In the genomic region with DNA sequence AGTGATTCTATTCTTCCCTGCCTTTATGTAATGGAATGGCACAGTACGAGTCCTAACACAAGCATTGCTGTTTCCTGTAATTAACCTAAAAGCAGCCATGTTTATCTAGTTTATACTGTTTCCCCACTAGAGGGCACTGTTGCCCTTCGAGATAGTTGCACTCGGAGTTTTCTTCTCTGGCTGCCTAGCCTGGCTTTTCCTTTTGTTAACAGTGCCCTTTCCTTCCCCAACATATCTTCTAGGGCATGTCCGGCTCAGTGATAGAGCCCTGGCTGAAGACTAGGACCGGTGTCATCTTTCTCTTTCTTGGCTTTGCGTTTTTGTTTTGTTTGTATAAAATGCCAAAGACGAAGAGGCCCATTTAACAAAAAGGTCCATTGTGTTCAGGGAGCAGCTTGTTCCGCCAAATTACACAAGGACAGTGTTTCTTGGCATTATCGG, we compare ENCODE assay signal across 9 mouse cellular contexts. TPM values are rescaled to one million over a fixed set of nuclear protein-coding genes. Genes with fewer than 3 reads are reported as not detected.
DNase-seq lines count a peak whose midpoint lies in the region; ATAC-seq lines count a peak whose summit lies in the region.
"Had no signal": no experiment of that assay in that cellular context is flagged by ENCODE, and none has a peak within 500 bp of the region (broad histone marks: within the 10 kb centered on the region; RNA-seq: fewer than 3 reads in every experiment).

No protein-coding gene starts in this region.

- peak; percentile 36; the same call in 1 of the 2 replicates for ATAC-seq in intestine, embryonic 16.5 days
- 0 out of 2 replicates have a peak, but pooled peaks have one; percentile 22 for ATAC-seq in liver, embryonic 11.5 days (replicated peaks; ENCODE audit: low FRiP score)
- peak; percentile 60 for ATAC-seq in neural tube, embryonic 11.5 days (ENCODE audit: insufficient read depth, low FRiP score, low TSS enrichment)

- H3K9ac ChIP-seq in intestine, embryonic 16.5 days (ENCODE audit: low read depth, low read length): no peak overlapping the region
- no peak overlapping the region for H3K9ac ChIP-seq in liver, embryonic 11.5 days (ENCODE audit: low read depth, low read length)
- H3K9ac ChIP-seq in neural tube, embryonic 11.5 days (ENCODE audit: low read length): no peak overlapping the region

- H3K4me1 ChIP-seq in intestine, embryonic 16.5 days (ENCODE audit: control insufficient read depth, insufficient read depth, low read length): no peaks in the 10 kb centered on the region
- no peaks in the 10 kb centered on the region; the same call in 1 of the 2 replicates for H3K4me1 ChIP-seq in liver, embryonic 11.5 days (replicated peaks; ENCODE audit: control insufficient read depth, insufficient read depth, low read length)
- H3K4me1 ChIP-seq in neural tube, embryonic 11.5 days (ENCODE audit: control insufficient read depth, insufficient read depth, low read length): no peaks in the 10 kb centered on the region; the same call in 1 of the 2 replicates

- no peaks in the 10 kb centered on the region for H3K36me3 ChIP-seq in intestine, embryonic 16.5 days (ENCODE audit: control insufficient read depth, insufficient read depth, low read length)
- H3K36me3 ChIP-seq in liver, embryonic 11.5 days (ENCODE audit: control insufficient read depth, insufficient read depth, low read length): no peaks in the 10 kb centered on the region
- H3K36me3 ChIP-seq in neural tube, embryonic 11.5 days (ENCODE audit: control insufficient read depth, insufficient read depth, low read length): no peaks in the 10 kb centered on the region

- H3K4me2 ChIP-seq in intestine, embryonic 16.5 days (ENCODE audit: low read depth, low read length): no peak overlapping the region
- H3K4me2 ChIP-seq in liver, embryonic 11.5 days: no peak overlapping the region
- H3K4me2 ChIP-seq in neural tube, embryonic 11.5 days (ENCODE audit: low read depth): no peak overlapping the region

- no peaks in the 10 kb centered on the region for H3K9me3 ChIP-seq in intestine, embryonic 16.5 days (ENCODE audit: control insufficient read depth, low read length)
- no peaks in the 10 kb centered on the region for H3K9me3 ChIP-seq in liver, embryonic 11.5 days (ENCODE audit: control insufficient read depth, low read length)
- H3K9me3 ChIP-seq in neural tube, embryonic 11.5 days (ENCODE audit: control insufficient read depth, low read length): no peaks in the 10 kb centered on the region

- intact Hi-C loops in gastrocnemius, postnatal 14 days (cut with DNase I; ENCODE audit: low total_unique reads): no loop called here

- WGBS in intestine, embryonic 16.5 days: 13% methylated on average over 9 of the region's 9 CpGs
- WGBS in liver, embryonic 11.5 days: 25% methylated on average over 9 of the region's 9 CpGs
- 7% methylated on average over 9 of the region's 9 CpGs for WGBS in neural tube, embryonic 11.5 days

- peak; percentile 78 for DNase-seq in 416B (ENCODE audit: low read depth)
- DNase-seq in Muller cell, postnatal 12 days (ENCODE audit: inconsistent ontology term): peak; percentile 82
- DNase-seq in cerebellum, postnatal 10 days: peak; percentile 87 to 92
- DNase-seq in gastrocnemius, postnatal 14 days: peak; percentile 58
- peak; percentile 64 for DNase-seq in liver, embryonic 11.5 days (ENCODE audit: low spot score)
- DNase-seq in neural tube, embryonic 11.5 days (ENCODE audit: low spot score): peak; percentile 70
- DNase-seq in thymus, postnatal 0 days (ENCODE audit: low spot score): peak; percentile 72

- H3K4me3 ChIP-seq in intestine, embryonic 16.5 days (ENCODE audit: low read length): no peak overlapping the region
- H3K4me3 ChIP-seq in liver, embryonic 11.5 days (ENCODE audit: low read depth, low read length): no peak overlapping the region
- no peak overlapping the region for H3K4me3 ChIP-seq in neural tube, embryonic 11.5 days (ENCODE audit: low read depth, low read length)

- H3K27me3 ChIP-seq in intestine, embryonic 16.5 days (replicated peaks; ENCODE audit: control insufficient read depth, insufficient read depth, low read length): no peaks in the 10 kb centered on the region
- H3K27me3 ChIP-seq in liver, embryonic 11.5 days (replicated peaks; ENCODE audit: control insufficient read depth, insufficient read depth, low read length): no peaks in the 10 kb centered on the region
- no peaks in the 10 kb centered on the region for H3K27me3 ChIP-seq in neural tube, embryonic 11.5 days (ENCODE audit: control insufficient read depth, insufficient read depth, low read length)

- H3K27ac ChIP-seq in intestine, embryonic 16.5 days (ENCODE audit: low read length): no peak overlapping the region
- no peak overlapping the region for H3K27ac ChIP-seq in liver, embryonic 11.5 days (ENCODE audit: low read depth, low read length)
- no peak overlapping the region for H3K27ac ChIP-seq in neural tube, embryonic 11.5 days (ENCODE audit: low read depth, low read length)

RNA-seq across cellular contexts. Expression of gene Wwox, which starts 13.3 kb away (rescaled TPM):
- total RNA-seq in gastrocnemius, postnatal 14 days (2021): 1 to 10 TPM; 7.2 to 7.8 TPM
- polyA plus RNA-seq in intestine, embryonic 16.5 days (2015; fragmentation: Nextera tagmentation; extraction: Ambion mirVana): 10.9 and 12.8 TPM in 2 replicates
- polyA plus RNA-seq in liver, embryonic 11.5 days (2014; fragmentation: Nextera tagmentation; extraction: Ambion mirVana): 7.3 and 9.1 TPM in 2 replicates
- polyA plus RNA-seq in neural tube, embryonic 11.5 days (2014; fragmentation: Nextera tagmentation; extraction: Ambion mirVana): 11.0 and 12.2 TPM in 2 replicates
- 8.9 and 11.5 TPM in 2 replicates for polyA plus RNA-seq in thymus, postnatal 0 days (2015; fragmentation: Nextera tagmentation; extraction: Ambion mirVana)

RNA-seq across cellular contexts. Expression of gene Clec3a, which starts 34.9 kb away (rescaled TPM):
- total RNA-seq in gastrocnemius, postnatal 14 days (2021): under 1 TPM in 1 of 2 experiments, not detected in 1; 0.71 TPM
- polyA plus RNA-seq in intestine, embryonic 16.5 days (2015; fragmentation: Nextera tagmentation; extraction: Ambion mirVana): not detected in 2 replicates
- not detected in 2 replicates for polyA plus RNA-seq in liver, embryonic 11.5 days (2014; fragmentation: Nextera tagmentation; extraction: Ambion mirVana)
- polyA plus RNA-seq in neural tube, embryonic 11.5 days (2014; fragmentation: Nextera tagmentation; extraction: Ambion mirVana): 0.59 TPM in 1 of 2 replicates, not detected in the other
- polyA plus RNA-seq in thymus, postnatal 0 days (2015; fragmentation: Nextera tagmentation; extraction: Ambion mirVana): not detected in 2 replicates
- total RNA-seq: gastrocnemius, postnatal 36 days had no signal
